Mouse (Mus musculus): ENCODE data around the gene Prkci. TPM values are rescaled to one million over a fixed set of nuclear protein-coding genes. Genes with fewer than 3 reads are reported as not detected.

The Prkci gene
- total RNA-seq, 2 experiments from 2014 or later: 67.4 to 76.9 TPM

DNA sequence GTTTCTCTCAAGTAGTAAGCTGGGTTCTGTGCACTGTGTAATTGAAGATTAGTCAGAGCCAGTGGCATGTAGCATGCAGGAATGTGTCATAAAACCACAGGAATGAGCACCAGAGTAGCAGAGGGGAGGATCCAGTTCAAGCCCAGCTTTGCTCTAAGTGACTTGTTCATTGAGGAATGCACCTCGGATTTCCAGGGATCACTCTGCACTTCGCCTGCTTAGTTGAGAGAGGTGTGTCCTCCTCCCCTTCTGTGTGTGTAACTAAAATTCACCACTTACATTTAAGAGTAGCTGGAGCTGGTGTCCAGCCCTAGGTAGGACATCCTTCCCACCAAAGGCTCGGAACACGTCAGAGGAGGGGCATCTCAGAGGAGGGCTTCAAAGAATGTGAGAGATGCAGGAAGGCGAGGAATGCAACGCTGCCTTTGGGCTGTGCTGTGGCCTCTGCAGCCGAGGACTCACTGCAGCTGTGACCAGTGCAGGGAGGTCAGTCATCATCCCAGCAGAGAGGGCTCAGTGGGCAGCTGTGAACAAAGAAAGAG lies 27.4 kb downstream of the Prkci start:
- no peak for DNase-seq (ENCODE audit: low spot score in 2 of 2)
- intact Hi-C loops (cut with DNase I): no loop called here

DNA sequence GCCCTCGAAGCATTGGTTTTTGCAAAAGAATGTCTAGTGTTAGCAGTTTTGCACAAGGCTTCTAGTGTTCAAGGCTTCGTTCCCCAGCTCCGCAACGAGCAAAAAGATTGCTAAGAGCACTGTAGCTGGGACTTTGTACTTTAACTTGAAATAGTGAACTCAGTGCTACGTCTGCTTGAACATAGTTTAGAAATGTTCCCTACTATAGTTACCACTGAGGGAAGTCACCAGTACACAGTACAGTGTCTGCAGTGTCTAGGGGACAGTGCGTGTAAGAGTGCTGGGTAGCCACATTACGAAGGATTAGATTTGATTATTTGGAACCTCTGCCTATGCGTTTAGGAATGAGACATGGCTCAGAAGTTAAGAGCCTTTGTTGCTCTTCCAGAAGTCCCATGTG lies 32.2 kb downstream of the Prkci start:
- intact Hi-C loops (cut with DNase I): no loop called here
- DNase-seq (ENCODE audit: low spot score in 2 of 2): no peak

DNA sequence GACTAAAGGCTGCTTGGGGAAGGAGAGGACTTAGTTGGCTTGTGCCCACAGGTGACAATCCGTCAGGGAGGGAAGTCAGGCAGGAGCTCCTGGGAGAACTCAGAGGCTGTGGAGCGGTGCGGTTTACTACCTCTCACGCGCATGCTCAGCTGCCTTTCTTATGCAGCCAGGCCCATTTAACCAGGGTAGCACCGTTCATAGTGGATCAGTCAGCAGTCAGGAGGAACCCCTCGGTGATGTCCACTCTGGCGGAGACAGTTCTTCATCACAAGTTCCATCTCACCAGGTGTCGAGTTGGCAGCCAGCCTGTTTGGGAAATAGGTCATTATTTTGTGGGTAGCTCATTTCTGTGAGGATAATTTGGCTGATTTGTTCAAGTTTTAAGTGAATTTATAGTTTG lies 36.1 kb downstream of the Prkci start:
- intact Hi-C loops (cut with DNase I): no loop called here
- DNase-seq (ENCODE audit: low spot score in 2 of 2): no peak

DNA sequence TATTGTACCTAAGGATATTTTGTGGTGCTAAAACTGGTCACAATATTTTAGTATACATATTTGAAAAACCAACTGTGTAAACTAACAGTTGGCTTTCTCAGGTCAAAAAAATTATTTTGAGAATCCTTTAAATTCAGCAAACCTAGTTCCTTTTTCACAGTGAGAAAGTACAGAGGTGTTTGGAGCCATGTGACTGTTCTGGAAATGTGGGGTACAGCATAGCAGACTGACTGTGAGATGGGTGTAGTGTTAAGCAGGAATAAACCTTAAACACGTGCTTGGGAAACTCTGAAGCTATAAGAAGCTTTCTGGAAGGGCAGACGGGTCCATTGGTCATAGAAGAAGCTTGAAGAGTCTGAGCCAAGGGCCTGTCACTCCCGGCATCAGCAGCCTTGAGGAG lies 38.1 kb downstream of the Prkci start:
- DNase-seq (ENCODE audit: low spot score in 2 of 2): peak in 1 of 2 experiments; percentile 48
- intact Hi-C loops (cut with DNase I): no loop called here

DNA sequence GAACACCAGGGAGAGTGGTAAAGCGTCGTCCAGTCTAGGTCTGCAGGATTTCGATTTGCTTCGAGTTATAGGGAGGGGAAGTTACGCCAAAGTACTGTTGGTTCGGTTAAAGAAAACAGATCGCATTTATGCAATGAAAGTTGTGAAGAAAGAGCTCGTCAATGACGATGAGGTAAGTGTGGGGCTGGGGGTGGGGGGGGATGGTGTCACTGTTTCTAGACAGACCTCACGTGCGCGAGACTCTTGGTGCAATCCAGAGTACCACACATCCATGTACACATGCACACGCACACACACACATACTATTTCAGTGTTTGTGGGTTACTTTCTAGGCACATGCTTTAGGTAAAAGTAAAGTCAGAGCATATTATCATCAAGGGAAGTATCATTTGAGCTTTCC lies 42.3 kb downstream of the Prkci start:
- DNase-seq (ENCODE audit: low spot score in 2 of 2): no peak
- intact Hi-C loops (cut with DNase I): no loop called here

DNA sequence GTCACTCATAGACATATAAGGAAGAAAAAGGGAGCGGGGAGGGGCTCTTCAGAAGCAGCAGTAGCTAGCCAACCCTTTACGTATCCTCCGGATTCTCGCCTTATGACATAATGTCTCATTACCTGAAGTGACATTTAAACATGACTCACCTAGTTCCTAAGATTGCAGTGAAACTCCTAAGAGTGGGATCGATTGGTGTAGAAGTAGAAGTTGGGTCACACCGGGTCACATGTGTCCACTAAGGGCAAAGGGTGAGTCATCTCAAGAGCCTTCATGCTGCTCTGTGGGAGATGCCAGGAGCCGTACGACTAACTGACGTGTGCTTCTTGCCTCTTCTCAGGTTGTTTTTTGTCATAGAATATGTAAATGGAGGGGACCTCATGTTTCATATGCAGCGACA lies 43.1 kb downstream of the Prkci start:
- intact Hi-C loops (cut with DNase I): no loop called here
- no peak for DNase-seq (ENCODE audit: low spot score in 2 of 2)

DNA sequence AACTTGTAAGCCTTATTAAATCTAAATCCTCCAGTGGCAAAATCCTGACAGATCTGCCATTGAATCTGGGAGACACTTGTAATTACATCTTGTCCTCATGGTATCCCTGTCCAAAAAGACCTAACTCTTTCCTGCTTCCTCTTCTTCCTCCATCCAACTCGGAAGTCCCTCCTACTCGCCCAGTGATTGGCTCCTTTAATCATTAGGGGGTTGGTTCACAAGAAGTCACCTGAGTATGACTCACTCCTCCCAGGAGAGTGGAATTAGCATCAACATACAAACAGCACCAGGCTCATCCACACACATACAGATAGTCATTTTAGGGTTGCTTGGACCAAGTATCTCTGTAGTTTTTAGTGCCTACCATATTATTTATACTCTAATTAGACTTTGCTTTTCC lies 47.4 kb downstream of the Prkci start:
- intact Hi-C loops (cut with DNase I): no loop called here
- no peak for DNase-seq (ENCODE audit: low spot score in 2 of 2)

DNA sequence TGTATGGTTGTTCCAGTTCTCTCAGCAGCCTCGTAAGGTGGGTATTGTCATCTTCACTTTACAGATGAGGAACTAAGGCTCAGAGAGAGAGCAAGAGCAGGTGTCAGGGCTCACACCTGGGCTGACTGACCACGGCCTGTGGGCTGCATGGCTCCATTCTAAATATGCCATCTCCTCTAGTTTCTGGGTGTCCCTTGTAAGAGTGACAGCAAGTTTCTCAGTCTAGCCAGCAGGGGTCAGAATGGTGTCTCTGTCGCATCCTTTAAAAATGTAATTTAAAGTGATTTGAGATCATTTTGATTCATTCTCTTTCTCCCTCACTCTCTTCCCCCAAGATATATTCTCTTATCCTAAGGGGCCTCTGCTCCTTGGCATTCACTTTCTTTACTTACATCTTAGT lies 51.7 kb downstream of the Prkci start:
- intact Hi-C loops (cut with DNase I): no loop called here
- no peak for DNase-seq (ENCODE audit: low spot score in 2 of 2)

DNA sequence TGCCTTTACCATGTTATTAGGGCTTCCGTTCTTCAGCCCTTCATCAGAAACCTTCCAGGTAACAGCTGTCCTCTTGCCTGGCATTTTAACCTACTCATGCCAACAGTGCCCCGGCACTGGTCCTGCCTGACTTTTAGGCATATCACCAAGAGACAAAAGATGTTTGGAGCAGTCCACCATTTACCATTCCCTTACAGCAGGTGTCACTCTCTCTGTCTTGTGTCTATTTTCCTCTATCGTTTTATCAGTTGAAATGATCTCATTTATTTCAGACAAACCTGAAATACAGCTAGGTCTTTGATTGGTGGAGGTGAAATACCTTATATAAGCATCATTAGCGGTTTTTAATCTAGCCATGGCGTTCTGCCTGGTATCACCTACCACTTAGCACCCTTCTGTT lies 53.5 kb downstream of the Prkci start:
- intact Hi-C loops (cut with DNase I): no loop called here
- DNase-seq (ENCODE audit: low spot score in 2 of 2): no peak

DNA sequence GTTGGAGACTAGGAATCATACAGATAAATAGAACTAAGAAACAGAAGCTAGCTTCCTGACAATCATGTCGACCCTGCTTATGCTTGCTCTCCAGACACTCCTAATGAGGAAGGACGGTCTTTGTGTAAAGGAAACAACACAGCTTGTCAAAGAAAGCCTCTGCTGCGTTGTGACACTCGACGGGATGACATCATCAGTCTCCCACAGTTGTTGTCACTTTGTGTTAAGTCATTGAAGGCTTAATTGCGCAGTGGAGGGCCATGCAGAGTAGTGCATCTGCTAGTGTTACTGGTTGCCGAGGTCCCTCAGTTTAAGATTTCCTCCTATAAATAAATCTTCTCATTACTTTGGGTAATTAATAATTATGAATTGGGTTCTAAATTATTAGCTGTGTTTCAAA lies 54.8 kb downstream of the Prkci start:
- intact Hi-C loops (cut with DNase I): no loop called here

DNA sequence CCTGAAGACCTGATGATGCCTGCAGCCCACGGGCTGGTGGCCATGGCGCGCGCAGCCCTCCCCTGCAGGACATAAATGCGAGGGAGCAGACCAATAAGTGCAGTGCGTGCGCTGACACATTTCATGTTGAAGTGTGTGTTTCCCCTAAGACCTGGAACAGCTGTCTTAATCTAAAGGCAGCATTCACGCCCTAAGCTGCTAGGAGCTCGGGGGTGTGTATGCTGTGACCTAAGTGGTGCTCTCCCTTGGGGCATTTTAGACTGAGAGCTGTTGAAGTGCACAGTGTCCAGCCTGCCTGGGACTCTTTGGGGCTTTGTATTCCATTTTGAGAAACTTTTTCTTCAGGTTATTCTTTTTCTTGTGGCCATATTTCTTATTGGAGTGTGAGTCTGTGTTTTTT lies 56.2 kb downstream of the Prkci start:
- intact Hi-C loops (cut with DNase I): no loop called here
- no peak for DNase-seq (ENCODE audit: low spot score in 2 of 2)

More for the DNA sequence above, 54.8 kb downstream of the Prkci start:
- DNase-seq (ENCODE audit: low spot score in 2 of 2): no peak

DNA sequence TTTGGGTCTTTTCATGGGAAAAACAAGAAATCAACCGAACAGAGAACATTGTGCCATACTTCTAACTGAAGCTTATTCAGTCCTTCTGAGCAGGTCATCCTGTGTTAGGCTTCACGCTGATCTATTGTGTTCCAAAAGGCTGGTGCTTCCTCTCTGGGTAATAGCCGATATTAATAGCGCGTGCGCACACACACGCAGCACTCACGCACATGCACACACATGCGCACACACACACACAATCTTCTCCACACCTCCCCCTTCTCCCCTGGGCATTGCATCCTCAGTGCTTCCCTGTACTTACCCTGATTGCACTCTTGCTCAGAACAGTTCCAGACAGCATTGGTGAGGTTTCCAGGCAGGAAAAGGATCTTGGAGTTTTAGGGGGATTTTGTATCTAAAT lies 57.6 kb downstream of the Prkci start:
- DNase-seq (ENCODE audit: low spot score in 2 of 2): no peak
- intact Hi-C loops (cut with DNase I): no loop called here

DNA sequence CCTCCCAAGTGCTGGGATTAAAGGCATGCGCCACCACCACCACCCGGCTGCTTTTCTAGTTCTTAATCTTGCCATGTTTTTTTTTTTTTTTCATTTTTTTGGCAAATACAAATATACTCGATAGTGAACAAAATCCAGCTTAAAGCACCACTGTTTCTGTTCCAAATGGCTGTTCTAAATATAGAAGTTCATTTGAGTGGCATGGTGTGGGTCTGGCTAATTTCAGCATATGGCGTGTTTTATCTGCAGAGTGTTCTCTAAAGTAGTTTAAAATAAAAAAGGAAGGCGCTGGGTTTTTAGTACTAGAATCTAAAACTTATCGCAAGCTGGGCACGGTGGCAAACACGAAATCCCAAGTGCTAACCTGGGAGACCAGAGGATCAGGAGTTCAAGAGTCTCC lies 59.3 kb downstream of the Prkci start:
- peak in 1 of 2 experiments; percentile 45 for DNase-seq (ENCODE audit: low spot score in 2 of 2)
- intact Hi-C loops (cut with DNase I): loop anchor here (5.0 kb wide), 1 partner anchor 547 kb away; no protein-coding TSS in a partner anchor

DNA sequence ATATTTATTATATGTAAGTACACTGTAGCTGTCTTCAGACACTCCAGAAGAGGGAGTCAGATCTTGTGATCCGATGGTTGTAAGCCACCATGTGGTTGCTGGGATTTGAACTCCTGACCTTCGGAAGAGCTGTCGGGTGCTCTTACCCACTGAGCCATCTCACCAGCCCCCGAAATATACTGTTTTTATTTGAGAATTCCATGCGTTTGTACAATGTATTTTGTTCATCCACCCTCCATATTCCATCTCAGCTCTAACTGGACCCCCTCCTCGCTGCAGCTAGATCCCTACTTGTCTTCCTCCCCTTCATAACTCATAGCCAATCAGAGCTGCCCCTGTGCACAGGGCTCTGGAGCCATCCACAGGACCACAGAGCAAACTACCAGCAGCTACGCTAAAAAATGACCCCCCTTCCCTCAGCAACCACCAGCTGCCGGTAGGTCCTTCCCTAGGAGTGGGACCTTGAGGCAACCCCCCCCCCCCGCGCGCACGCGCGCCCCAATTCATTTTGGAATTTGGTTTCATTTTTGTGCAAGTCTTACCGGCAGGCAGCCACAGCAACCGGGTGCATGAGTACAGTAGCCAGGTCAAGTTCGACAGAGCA lies 60.6 kb downstream of the Prkci start:
- intact Hi-C loops (cut with DNase I): loop anchor here (2.0 to 5.0 kb wide), 2 partner anchors 53 to 546 kb away; no protein-coding TSS in a partner anchor
- no peak for DNase-seq (ENCODE audit: low spot score in 2 of 2)

DNA sequence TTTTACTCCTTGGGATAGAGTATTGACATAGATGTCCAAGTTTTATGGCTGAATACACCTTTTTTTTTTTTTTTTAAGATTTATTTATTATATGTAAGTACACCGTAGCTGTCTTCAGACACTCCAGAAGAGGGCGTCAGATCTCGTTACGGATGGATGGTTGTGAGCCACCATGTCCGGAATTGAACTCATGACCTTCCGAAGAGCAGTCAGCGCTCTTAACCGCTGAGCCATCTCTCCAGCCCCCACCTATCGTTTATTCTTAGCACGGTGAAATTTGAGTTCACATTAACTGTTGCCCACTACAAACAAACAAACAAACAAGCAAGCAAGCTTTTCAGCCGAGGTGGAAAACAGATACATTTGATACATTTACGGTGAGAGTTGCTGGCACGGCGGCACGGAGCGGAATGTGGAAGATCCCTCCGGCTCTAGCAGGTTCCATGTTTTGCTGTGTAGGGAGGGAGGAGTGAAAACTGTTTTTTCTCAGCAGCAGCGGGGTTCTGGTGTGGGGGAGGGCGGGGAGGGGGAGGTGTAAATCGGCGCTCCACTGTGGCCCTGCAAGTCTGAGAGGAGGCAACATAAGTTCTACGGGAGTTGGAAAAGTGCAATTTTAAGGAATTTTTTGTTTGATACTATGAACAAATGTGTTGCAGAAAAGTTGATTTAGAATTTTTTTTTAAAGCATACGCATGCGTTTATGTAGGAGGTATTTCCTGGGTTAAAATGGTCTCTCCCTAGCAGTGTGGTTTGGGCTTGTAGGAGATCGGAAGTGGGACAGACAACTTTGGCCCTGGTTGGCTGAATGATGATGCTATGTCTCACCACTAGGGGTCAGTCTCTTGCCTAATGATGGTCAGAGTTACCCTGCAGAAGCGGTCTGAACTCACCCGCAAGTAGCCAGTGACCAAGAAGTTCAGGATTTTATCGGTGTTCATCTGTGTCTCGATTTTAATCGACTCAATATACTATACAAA lies 61.4 kb downstream of the Prkci start:
- intact Hi-C loops (cut with DNase I): loop anchor here (1.0 to 5.0 kb wide), 4 partner anchors 37 to 545 kb away; no protein-coding TSS in a partner anchor
- DNase-seq (ENCODE audit: low spot score in 2 of 2): peak; percentile 81 to 91

DNA sequence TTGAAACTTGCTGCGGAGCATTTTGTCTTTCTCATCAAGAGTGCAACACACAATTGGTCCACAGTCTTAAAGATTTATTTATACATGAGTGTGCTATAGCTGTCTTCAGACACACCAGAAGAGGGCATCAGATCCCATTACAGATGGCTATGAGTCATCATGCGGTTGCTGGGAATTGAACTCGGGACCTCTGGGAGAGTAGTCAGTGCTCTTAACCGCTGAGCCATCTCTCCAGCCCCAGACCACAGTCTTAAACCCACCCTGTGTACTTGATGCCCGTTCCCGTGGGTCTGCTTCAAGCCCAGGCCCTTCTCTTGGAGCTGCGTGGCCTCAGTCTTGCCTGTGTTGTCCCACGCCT lies 65.2 kb downstream of the Prkci start:
- no peak for DNase-seq (ENCODE audit: low spot score in 2 of 2)
- intact Hi-C loops (cut with DNase I): no loop called here

DNA sequence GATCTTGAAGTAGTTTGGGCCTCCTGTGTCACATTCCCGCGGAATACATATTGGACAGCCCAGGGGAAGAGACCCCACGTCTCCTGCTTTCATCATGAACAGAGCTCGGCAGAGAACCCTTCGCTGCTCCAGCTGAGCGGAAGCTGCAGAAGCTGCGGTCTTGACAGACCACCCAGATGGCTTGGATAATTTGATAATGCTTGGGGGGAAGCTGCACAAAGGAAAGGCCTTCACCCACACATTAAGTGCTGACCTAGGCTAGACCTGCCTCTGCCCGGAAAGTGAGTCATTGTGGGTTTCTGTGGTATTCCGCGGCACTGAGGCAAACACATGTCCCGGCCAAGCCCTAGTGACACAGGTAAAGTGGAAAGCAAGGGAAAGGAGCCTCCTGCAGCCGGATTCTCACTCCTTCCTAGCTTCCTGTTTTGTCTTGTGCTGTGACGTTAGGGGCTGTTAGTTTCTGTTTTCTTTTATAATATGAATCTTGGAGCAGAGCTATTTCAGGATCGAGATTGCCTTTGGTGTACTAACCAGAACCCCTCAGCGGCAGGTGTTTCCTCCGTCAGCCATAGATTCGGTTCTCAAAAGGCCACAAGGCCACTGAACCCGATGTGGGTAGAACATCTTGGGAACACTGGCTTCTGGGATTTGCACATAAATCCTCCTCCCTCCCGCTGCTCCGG lies 65.7 kb downstream of the Prkci start:
- DNase-seq (ENCODE audit: low spot score in 2 of 2): no peak
- intact Hi-C loops (cut with DNase I): no loop called here

DNA sequence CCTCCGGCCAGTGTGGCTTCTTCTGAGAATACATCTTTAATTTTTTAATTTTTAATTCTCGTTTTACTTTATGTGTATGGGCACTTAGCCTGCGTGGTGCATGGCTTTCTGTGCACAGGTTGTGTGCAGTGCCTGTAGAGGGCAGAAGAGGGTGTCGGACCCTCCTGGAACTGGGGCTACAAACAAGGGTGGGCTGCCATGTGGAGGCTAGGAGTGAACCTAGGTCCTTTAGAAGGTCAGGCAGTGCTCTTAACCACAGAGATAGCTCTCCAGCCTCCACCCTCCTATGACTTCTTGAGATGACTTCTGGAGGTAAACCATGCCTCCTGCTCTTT lies 66.2 kb downstream of the Prkci start:
- intact Hi-C loops (cut with DNase I): no loop called here
- DNase-seq (ENCODE audit: low spot score in 2 of 2): no peak

DNA sequence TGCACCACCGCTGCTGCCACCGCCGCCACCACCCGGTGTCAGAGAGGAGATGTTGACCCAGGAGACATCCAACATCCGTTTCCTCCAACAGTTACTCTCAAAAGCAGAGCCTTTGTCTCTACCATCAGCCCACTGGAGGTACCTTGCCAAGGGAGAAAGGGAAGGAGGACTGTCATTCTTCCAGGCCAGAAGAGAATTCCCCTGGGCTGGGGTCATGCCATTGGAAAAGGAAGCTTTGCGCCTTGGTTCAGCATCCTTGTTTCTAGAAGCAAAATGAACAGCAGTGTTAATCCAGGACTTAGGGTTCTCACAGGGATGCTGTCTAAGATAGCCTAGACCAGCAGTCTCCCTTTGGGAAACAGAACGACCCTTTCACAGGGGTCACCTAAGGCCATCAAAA lies 66.8 kb downstream of the Prkci start:
- DNase-seq (ENCODE audit: low spot score in 2 of 2): no peak
- intact Hi-C loops (cut with DNase I): no loop called here

DNA sequence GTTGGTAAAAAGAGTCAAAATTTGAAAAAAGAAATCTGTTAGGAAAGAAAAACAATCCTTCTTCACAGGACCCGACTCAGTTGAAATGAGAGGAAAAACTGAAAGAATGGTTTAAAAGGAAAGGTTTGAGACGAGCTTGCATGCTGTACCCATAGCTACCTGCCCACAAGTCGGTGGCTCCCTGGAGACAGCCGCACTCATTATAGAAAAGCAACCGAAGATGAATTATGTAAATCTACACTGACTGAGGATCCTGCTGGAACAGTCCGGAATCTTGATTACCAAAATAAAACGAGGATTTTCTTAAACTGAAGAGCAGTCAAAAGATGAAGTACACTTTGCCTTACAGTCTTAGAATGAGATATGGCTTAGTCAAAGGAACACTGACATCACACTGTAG lies 72.9 kb downstream of the Prkci start:
- intact Hi-C loops (cut with DNase I): no loop called here
- peak; percentile 48 to 81 for DNase-seq (ENCODE audit: low spot score in 2 of 2)

All from left cerebral cortex, postnatal 25 days (tissue).